Mouse (Mus musculus) stomach, embryonic 15.5 days (tissue): ENCODE data around the gene Htr5b. TPM values are rescaled to one million over a fixed set of nuclear protein-coding genes. Genes with fewer than 3 reads are reported as not detected.

ENCODE experiments used
- polyA plus RNA-seq: library from polyadenylated mRNA; unstranded; fragments of >200 nt; fragmentation: Nextera tagmentation; extraction: Ambion mirVana; gene quantifications from 2 replicates; pipeline ENCODE4 v1.2.1, GENCODE M21; 2015

The Htr5b gene
- polyA plus RNA-seq, 1 experiment from 2014 or later = 0.32 TPM

Other genes with a start within 250 kb of the Htr5b start
- gene Insig2, start 195.9 kb downstream of the Htr5b start, polyA plus RNA-seq = 31.3 and 33.4 TPM in 2 replicates
- 9.9 and 12.8 TPM in 2 replicates for gene Ccdc93, start 97.4 kb downstream of the Htr5b start, polyA plus RNA-seq
- gene Ddx18, start 39.5 kb upstream of the Htr5b start, polyA plus RNA-seq = 58.7 and 61.7 TPM in 2 replicates